Mouse (Mus musculus) cerebellum, adult 2 months (tissue): ENCODE results near the gene Arl8a.

Experiments
- CTCF ChIP-seq: fragments of 200-500 bp; IDR thresholded peaks from 2 replicates; pipeline ENCODE4 v1.5.1; 2011; ENCODE audit warnings: low read depth, mild to moderate bottlenecking, control low read depth, low read length, moderate library complexity, borderline replicate concordance; ENCODE audit not compliant: insufficient read depth
- POLR2A ChIP-seq: fragments of 200-500 bp; IDR thresholded peaks from 2 replicates; pipeline ENCODE4 v1.6.1; 2011; ENCODE audit warnings: low read length, control low read depth, borderline replicate concordance; ENCODE audit not compliant: insufficient read depth

- TF ChIP-seq CTCF: no peak
- no peak for TF ChIP-seq POLR2A
These were observed 31.1 kb downstream of the Arl8a start for GRCm38 (mm10) chr1:135177724-135178123.
